Mouse (Mus musculus): Measurements from ENCODE around the gene Gm39115.
"Not testable (repeated sequence)": the region's sequence is repeated elsewhere in the genome, so short reads cannot be mapped to it uniquely, and the experiment has no call there.

The Gm39115 gene

GRCm38 (mm10) chr7:142135934-142136333 lies at the start of gene Gm39115:
Gene Gm39115 (minus strand): TSS chr7:142136034.
- DNase-seq (ENCODE audit: low spot score in 2 of 2): not testable (repeated sequence)

- DNase-seq (ENCODE audit: low spot score in 2 of 2): no peak
Observed at GRCm38 (mm10) chr7:142181021-142181420, 45.2 kb upstream of the Gm39115 start.

- peak in 1 of 2 experiments; percentile 14 for DNase-seq (ENCODE audit: low spot score in 2 of 2)
Observed at GRCm38 (mm10) chr7:142178685-142179084, 42.9 kb upstream of the Gm39115 start.

GRCm38 (mm10) chr7:142175905-142176304 lies 40.1 kb upstream of the Gm39115 start, which contains the start of gene Krtap5-2:
Gene Krtap5-2 (minus strand): TSS chr7:142176005.
- not testable (repeated sequence) for DNase-seq (ENCODE audit: low spot score in 2 of 2)

- DNase-seq (ENCODE audit: low spot score in 2 of 2): no peak
Observed at GRCm38 (mm10) chr7:142169836-142170235, 34.0 kb upstream of the Gm39115 start.

- DNase-seq (ENCODE audit: low spot score in 2 of 2): not testable (repeated sequence)
Observed at GRCm38 (mm10) chr7:142165639-142166038, 29.8 kb upstream of the Gm39115 start, which contains the start of gene Gm4553. Gene Gm4553 (minus strand): TSS chr7:142165739.

GRCm38 (mm10) chr7:142159366-142159765 lies 23.5 kb upstream of the Gm39115 start:
- no peak for DNase-seq (ENCODE audit: low spot score in 2 of 2)

- DNase-seq (ENCODE audit: low spot score in 2 of 2): not testable (repeated sequence)
Observed at GRCm38 (mm10) chr7:142157013-142157412, 21.2 kb upstream of the Gm39115 start, which contains the start of gene Gm29735. Gene Gm29735 (minus strand): TSS chr7:142157113.

- no peak for DNase-seq (ENCODE audit: low spot score in 2 of 2)
Observed at GRCm38 (mm10) chr7:142155308-142155707, 19.5 kb upstream of the Gm39115 start.

- DNase-seq (ENCODE audit: low spot score in 2 of 2): no peak
Observed at GRCm38 (mm10) chr7:142152191-142152590, 16.4 kb upstream of the Gm39115 start.

GRCm38 (mm10) chr7:142148633-142149032 lies 12.8 kb upstream of the Gm39115 start:
- no peak for DNase-seq (ENCODE audit: low spot score in 2 of 2)

- DNase-seq (ENCODE audit: low spot score in 2 of 2): peak; percentile 7 to 17
Observed at GRCm38 (mm10) chr7:142146033-142146432, 10.2 kb upstream of the Gm39115 start.

GRCm38 (mm10) chr7:142145413-142145940 lies 9.6 kb upstream of the Gm39115 start:
- DNase-seq (ENCODE audit: low spot score in 2 of 2): no peak

- no peak for DNase-seq (ENCODE audit: low spot score in 2 of 2)
Observed at GRCm38 (mm10) chr7:142144507-142144906, 8.7 kb upstream of the Gm39115 start, which contains the start of gene Gm45337. Gene Gm45337 (minus strand): TSS chr7:142144607.

- not testable (repeated sequence) for DNase-seq (ENCODE audit: low spot score in 2 of 2)
Observed at GRCm38 (mm10) chr7:142143506-142144010, 7.7 kb upstream of the Gm39115 start.

GRCm38 (mm10) chr7:142140696-142141095 lies 4.9 kb upstream of the Gm39115 start:
- DNase-seq (ENCODE audit: low spot score in 2 of 2): no peak

GRCm38 (mm10) chr7:142134206-142134995 lies 1.4 kb downstream of the Gm39115 start:
- DNase-seq (ENCODE audit: low spot score in 2 of 2): no peak

GRCm38 (mm10) chr7:142128843-142129242 lies 7.0 kb downstream of the Gm39115 start:
- no peak for DNase-seq (ENCODE audit: low spot score in 2 of 2)

- not testable (repeated sequence) for DNase-seq (ENCODE audit: low spot score in 2 of 2)
Observed at GRCm38 (mm10) chr7:142120629-142121028, 15.2 kb downstream of the Gm39115 start, which contains the start of gene Gm45618. Gene Gm45618 (minus strand): TSS chr7:142120729.

GRCm38 (mm10) chr7:142119632-142120031 lies 16.2 kb downstream of the Gm39115 start:
- no peak for DNase-seq (ENCODE audit: low spot score in 2 of 2)

GRCm38 (mm10) chr7:142104747-142105146 lies 31.1 kb downstream of the Gm39115 start:
- no peak for DNase-seq (ENCODE audit: low spot score in 2 of 2)

- peak in 1 of 2 experiments; percentile 77 for DNase-seq (ENCODE audit: low spot score in 2 of 2)
Observed at GRCm38 (mm10) chr7:142097776-142098175, 38.1 kb downstream of the Gm39115 start.

Data from frontal cortex, postnatal 10 days (tissue).